Mouse (Mus musculus): Measurements from ENCODE around the gene Pofut1. TPM values are rescaled to one million over a fixed set of nuclear protein-coding genes. Genes with fewer than 3 reads are reported as not detected.

The Pofut1 gene
- polyA plus RNA-seq, 3 experiments from 2014 or later: 6.2 to 13.5 (median 9.4) TPM

DNA sequence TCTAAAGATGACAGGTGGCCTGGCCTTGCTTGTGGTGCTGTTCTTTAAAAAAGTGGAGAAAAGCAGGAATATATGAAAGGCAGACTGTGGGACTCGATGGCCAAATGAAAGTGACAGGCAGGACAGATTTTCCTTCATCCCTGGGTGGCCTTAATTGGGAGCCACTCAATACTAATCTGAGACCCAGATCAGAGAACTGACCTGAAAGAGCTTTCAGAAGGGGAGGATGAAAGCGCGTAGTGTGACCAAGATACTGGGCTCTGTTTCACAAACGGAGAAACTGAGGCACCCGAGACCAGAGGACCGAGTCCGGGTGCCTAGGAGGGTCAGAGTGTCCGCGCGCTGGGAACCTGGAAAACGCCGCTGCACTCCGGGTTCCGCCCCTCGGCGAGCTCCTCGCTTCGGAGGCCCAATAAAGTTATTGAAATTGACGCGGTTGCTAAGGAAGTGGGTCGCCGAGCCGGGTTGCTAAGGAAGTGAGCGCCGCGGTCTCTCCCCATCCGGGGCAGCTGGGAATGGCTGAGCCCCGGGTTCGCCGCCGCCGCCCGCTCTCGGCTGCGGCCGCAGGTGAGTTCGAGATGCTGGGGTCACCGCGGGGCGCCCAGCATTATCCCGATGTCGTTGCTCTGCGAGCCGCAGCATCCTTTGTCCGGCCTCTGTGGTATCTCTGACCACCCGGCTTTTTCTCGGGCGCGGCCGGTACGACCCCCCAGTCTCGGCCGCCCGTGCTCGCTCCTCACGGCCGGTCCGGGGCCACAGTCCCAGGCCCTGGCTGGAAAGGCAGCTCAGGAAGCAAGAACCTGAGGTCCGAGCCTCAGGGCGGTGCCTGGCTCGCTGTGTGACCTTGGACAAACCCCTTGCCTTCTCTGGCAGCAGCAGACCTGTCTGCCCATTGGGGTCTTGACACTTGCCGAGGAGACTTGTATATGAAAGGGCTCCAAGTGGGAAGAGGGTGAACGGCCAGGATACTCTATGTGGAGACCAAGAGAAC lies 49.9 kb downstream of the Pofut1 start, which contains the start of gene Kif3b:
Gene Kif3b (plus strand): TSS at position 476 of the 991 bp plus-strand sequence.
- peak; percentile 91 for ATAC-seq

DNA sequence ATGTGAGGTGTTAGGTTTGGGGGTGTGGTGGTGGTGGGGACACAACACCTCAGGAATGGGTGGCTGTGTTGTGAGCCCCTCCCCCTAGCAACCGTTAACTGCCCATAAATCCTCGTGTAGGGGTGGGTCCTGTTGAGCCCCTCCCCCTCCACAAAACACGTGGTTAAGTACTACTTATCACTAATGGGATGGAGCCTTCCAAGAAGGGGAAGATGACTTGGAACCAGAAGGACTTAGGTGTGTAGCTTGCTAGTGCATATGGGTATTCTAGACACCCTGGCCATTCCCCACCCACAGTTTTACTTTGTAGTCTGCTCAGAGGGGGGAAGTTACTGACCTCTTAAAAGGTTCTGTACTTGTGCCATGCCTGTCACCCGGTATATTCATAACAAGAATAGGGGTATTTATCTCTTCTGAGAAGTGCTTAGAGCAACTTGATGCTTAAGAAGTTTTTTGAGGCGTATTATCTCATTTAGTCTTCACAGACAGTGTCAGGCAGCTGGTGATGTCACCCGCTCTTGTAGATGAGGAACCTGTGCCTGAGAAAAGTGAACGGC lies 51.0 kb downstream of the Pofut1 start:
- peak; percentile 64 for ATAC-seq

DNA sequence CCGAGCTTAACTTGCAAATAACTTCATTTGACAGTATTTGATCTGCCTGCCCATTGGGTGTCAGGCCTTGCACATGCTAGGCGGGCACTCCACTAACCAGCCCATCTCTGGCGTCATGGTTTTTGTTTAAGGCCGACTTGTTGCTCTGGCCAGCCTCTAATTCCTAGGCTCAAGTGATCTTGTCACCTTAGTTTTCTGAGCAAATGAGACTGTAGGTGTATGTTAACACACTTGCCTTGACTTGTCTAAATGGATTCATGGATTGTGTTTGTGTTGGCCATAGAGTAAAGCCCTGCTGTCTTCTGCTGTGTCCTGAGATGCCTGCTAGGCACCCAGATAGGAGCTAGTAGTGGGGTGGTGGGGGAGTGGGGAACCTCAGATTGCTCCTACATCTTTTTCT lies 53.9 kb downstream of the Pofut1 start:
- ATAC-seq: no peak

DNA sequence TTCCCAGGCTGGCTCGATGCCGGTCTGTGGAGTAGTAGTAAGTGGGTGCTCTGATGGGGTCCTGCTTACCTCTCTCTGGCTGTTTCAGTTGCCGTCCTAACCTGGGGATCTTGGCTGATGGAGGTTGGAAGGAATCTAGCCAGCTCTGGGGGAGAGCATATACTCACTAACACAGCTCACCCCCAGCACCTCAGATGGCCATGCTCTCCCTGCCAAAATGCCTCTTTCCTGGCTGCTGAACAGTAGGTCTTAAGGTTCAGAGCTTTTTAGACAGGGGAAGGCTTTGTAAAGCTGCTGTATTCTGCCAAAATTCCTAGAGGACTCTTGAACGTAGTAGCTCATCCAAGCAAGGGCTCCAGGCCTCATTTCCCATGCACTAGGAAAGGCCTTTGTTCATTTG lies 56.4 kb downstream of the Pofut1 start:
- no peak for ATAC-seq

DNA sequence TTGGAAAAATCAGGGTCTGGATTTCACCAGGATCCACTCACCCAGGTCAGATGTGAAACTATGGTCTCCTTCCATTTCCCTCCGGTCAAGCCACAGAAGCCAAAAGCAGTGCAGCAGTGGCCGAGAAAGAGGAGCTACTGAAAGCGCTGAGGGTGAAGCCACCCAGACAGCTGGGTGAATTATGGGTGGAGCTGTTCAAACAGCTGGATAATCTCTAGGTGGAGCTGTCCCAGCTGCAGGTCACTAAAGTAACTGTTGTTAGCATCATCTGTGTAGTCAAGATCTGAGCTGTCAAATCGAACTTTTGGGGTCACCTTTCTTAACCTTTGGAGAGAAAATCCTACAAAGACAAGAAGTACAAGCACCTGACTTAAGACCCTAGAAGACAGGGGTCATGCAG lies 57.1 kb downstream of the Pofut1 start:
- ATAC-seq: no peak

DNA sequence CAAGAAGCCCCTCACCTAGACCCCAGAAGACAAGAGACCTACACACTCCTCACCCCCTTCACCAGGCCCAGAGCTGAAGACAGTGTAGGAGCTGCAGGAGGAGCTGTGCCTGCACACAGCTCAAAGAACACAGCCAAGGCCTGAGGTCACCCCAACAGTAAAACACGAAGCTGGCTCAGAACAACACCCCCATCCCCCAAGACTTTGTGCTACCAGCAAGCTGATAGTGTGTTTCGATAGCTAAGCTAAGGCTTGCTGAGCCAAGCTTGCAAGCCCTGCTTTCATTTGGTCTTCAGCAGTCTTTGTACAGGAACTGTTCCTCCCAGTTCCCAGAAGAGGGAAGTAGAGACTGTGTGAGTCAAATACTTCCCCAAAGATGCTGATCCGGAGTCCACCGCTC lies 57.5 kb downstream of the Pofut1 start:
- ATAC-seq: peak; percentile 46

DNA sequence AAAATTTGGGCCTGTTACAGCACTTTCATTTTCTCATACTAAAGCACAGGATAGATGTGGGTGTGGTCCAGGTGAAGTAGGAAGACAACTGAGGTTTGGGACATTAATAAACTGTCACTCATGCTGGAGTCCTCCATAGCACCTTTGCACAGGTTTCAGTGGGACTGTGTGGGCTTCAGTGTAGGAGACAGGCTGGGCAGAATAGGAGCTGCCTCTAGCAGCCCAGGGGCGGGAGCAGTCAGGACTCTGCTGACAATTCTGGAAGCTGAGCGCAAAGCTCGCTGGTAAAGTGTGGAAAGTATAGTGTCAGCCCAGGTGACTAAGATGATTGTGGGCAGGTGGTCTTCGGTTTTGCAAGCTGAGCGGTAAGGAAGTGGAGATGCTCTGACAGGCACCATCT lies 59.8 kb downstream of the Pofut1 start:
- ATAC-seq: no peak

DNA sequence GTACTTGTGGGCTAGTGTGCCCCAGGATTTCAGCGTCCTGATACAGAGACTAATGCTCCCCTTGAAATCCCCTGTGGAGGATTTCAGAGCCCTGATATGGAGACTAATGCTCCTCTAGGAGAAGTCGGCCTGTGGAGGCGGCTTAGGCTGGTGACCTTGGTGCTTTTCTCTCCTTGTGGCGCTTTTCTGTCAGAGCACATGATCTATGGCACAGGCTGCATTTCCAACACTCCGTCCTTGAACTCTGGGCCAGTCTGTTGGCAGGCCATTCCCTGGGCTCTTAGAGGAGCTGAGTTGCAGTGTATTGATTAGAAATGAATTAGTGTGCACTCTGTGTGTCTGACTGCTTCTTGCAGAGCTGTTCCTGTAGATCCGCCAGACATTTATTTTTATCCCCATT lies 63.9 kb downstream of the Pofut1 start:
- no peak for ATAC-seq

DNA sequence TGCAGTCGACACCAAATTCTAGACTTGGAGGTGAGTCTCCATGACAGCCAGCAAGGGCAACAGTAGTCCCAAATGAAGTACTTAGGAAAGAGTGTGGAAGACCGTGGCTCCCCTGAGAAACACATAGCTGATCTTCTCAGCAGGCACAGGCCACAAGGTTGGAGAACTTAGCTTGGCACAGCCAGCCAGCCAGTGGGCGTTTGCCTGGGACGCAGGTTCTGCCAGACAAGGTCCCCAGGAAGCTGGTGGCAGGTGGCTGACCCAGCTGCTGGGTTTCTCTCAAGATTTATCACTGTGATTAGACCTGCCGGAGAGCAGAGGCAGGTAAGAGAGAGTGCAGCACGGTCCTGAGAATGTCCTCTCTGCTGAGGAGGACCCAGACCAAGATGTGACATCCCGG lies 67.3 kb downstream of the Pofut1 start:
- no peak for ATAC-seq

DNA sequence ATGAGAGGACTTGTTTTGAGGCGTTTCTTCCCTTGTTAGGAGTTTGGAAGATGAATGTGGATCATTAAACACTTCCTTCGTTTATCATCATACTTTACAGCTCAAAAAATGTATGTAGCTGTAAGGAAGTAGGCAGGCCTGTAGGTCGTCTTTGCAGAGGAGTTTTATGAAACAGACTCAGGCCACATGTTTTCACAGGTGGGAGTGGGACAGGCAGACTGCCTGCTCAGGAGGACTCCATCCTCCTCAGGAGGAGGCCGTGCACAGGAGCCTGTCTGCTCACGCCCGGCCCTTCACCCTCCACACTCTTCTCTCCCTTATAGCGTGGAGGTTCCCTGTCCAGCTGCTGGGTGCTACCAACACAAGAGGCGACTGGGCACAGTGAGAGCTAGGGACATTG lies 67.8 kb downstream of the Pofut1 start:
- no peak for ATAC-seq

DNA sequence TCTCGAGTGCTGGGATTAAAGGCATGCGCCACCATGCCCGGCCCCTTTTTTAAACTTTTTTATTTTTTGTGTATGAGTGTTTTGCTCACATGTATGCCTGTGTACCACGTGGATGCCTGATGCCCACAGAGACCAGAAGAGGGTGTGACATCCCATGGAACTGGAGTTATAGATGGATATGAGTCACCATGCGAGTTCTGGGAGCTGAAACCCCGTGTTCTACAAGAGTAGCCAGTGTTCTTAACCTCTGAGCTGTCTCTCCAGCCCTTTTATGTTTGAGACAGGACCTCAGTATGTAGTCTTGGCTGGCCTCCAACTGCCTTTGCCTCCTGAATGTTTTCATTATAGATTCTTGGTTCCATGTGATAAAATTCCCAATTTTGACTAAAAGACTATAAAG lies 68.9 kb downstream of the Pofut1 start:
- ATAC-seq: no peak

DNA sequence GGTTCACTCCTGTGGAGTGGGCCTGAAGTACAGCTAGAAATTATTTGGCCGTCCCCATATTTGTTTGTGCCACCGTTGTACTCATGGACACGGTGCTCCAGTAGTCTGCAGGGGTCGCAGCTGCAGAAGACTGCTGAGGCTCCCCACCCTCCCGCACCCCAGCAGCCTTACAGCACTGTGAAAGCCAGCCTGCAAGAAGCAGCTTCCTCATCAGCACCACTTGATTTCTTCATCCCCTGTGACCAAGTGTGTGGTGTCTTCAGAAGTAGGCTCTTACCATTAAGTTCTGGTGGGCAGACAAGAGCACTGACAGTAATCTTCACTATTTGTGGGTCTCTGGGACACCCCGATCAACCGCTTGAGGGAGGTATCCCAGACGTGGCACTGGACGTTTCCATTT lies 71.6 kb downstream of the Pofut1 start:
- ATAC-seq: no peak

DNA sequence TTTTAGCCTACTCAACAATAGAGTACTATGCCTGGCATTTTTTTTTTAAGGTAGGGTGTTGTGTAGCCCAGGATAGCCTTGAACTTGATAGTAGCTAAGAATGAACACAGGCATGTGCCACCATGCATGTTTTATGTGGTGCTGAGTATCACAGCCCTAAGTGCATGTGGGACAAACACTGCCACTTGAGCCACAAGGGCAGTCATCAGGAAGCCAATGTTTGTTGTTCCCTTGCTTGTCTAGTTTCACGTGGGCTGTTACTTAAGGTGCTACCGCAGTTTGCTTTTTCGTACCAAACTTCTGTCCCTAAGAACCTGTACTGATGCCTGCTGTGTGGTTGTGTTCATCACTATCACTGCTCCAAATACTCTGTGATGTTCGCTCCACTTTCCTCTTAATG lies 77.1 kb downstream of the Pofut1 start:
- no peak for ATAC-seq

DNA sequence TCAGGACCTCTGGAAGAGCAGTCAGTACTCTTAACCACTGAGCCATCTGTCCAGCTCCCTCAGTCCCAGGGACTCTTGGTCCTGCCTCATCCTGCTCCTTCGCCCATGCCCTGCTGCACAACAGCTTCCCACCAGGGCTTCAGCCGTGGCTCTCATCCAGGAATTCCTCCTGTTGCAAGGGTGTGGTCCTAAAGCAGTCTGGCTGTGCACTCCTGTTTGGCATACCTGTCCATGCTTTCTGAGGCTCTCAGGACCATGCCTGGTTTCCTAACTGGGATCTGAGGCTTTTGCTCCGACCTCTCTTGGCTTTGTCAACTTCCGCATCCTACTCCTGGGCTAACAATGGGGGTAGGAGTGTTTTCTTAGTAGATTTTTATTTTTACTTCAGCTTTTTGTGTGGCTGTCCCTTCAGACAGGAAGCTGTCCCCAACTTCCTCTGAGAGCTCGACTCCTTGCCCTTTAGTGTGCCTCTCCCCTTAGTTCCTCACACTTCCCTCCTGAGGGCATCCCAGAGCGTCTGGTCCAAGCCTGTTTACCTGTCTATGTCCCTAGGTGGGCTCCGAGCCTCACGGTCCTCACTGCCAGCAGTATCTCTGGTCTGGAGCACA lies 77.8 kb downstream of the Pofut1 start:
- ATAC-seq: no peak

Other genes starting within 250 kb of the Pofut1 start
- 100 to 1,000 TPM; 149 to 191 (median 188) TPM for gene Pdrg1, start 226.1 kb upstream of the Pofut1 start, polyA plus RNA-seq (2017; shearing (Covaris generic))
- not detected for gene Xkr7, start 209.7 kb upstream of the Pofut1 start, polyA plus RNA-seq (2017; shearing (Covaris generic))
- not detected for gene Ccm2l, start 175.6 kb upstream of the Pofut1 start, polyA plus RNA-seq (2017; shearing (Covaris generic))
- 1 to 10 TPM in 1 of 3 experiments, under 1 TPM in 1, not detected in 1; 0.28 to 1.0 TPM for gene Hck, start 133.1 kb upstream of the Pofut1 start, polyA plus RNA-seq (2017; shearing (Covaris generic))
- gene Tm9sf4, start 80.2 kb upstream of the Pofut1 start, polyA plus RNA-seq (2017; shearing (Covaris generic)): 10 to 100 TPM; 31.2 to 49.1 (median 47.2) TPM
- 10 to 100 TPM; 23.3 to 25.2 (median 25.1) TPM for gene Tspyl3, start 16.1 kb upstream of the Pofut1 start, polyA plus RNA-seq (2017; shearing (Covaris generic))
- 10 to 100 TPM; 18.9 to 24.1 (median 21.5) TPM for gene Plagl2, start 107 bp upstream of the Pofut1 start, polyA plus RNA-seq (2017; shearing (Covaris generic))
- 10 to 100 TPM in 2 of 3 experiments, 1 to 10 TPM in 1; 8.5 to 13.3 (median 11.6) TPM for gene Kif3b, start 49.9 kb downstream of the Pofut1 start, polyA plus RNA-seq (2017; shearing (Covaris generic))
- gene Asxl1, start 104.3 kb downstream of the Pofut1 start, polyA plus RNA-seq (2017; shearing (Covaris generic)): 10 to 100 TPM; 15.0 to 16.6 (median 15.9) TPM